Comparison of ENCODE assay signal across 10 mouse cellular contexts in the genomic region with DNA sequence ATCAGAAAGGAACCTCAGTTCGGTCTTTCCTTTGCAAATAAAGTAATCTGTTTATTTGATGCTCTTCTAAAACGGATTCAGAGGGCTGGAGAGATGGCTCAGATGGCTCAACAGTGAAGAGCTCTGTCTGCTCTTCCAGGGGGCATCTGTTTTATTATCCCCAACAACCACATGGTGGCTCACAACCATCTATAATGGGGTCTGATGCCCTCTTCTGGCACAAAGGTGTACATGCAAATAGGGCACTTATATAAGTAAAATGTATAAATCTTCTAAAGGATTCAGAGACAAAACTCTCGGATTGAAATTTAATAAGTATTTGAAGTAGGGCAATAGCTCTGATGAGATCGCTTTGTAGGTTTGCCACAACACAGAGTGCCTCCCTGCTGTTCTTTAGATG. TPM values are rescaled to one million over a fixed set of nuclear protein-coding genes. Genes with fewer than 3 reads are reported as not detected.
A peak's percentile ranks its signal among the peaks of the same experiment; 100 is the strongest.
DNase-seq lines count a peak whose midpoint lies in the region; ATAC-seq and TF ChIP-seq lines count a peak whose summit lies in the region.
"Had no signal": no experiment of that assay in that cellular context is flagged by ENCODE, and none has a peak within 500 bp of the region (broad histone marks: within the 10 kb centered on the region; RNA-seq: fewer than 3 reads in every experiment).

No protein-coding gene starts in this region.

- peak overlapping the region; percentile 76 for H3K27ac ChIP-seq in left cerebral cortex, adult 2 months
- H3K27ac ChIP-seq: limb, embryonic 12.5 days had no signal

- intact Hi-C loops in left cerebral cortex, adult 2 months (cut with DNase I): loop anchor here (5.0 kb wide), 1 partner anchor 36 kb away; no protein-coding TSS in a partner anchor

- ATAC-seq in megakaryocyte progenitor cell, adult 5-6 weeks (replicated peaks; ENCODE audit: poor library complexity): peak; percentile 39

- H3K4me3 ChIP-seq in left cerebral cortex, adult 2 months: no peak overlapping the region
- H3K4me3 ChIP-seq: erythroblast, embryonic 14.5 days; limb, embryonic 12.5 days had no signal

- peak; percentile 68 for TF ChIP-seq CTCF in left cerebral cortex, adult 2 months (IDR thresholded peaks at IDR 0.05)

- DNase-seq in adrenal gland, postnatal 14 days: peak; percentile 45
- DNase-seq in adrenal gland, postnatal 36 days: no peak
- no peak for DNase-seq in left cerebral cortex, adult 2 months (ENCODE audit: extremely low spot score in 1 of 2, low spot score in 2 of 2)
- DNase-seq in left cerebral cortex, adult 8-10 months (ENCODE audit: low spot score in 2 of 2): no peak
- DNase-seq in T-cell, adult 2 months (ENCODE audit: low spot score): peak; percentile 66
- no peak for DNase-seq in adrenal gland, postnatal 4 days (ENCODE audit: low spot score in 2 of 2)
- no peak for DNase-seq in gastrocnemius, adult 8-10 months (ENCODE audit: low spot score in 2 of 2)

RNA-seq across cellular contexts. Expression of a gene that starts 2.2 kb away (rescaled TPM):
- 3.1 and 5.1 TPM in 2 replicates for total RNA-seq in adrenal gland, postnatal 14 days (2021)
- total RNA-seq in adrenal gland, postnatal 36 days (2021): 1 to 10 TPM in 1 of 2 experiments, under 1 TPM in 1; 0.96 to 4.4 TPM
- total RNA-seq in left cerebral cortex, adult 2 months (2021): 1 to 10 TPM; 6.2 to 7.1 TPM
- total RNA-seq in left cerebral cortex, adult 8-10 months (2022): 10 to 100 TPM in 3 of 4 experiments, 1 to 10 TPM in 1; 10.0 to 12.8 (median 12.4) TPM
- total RNA-seq in megakaryocyte progenitor cell, adult 5-6 weeks (2015): 0.96 TPM in 1 of 2 replicates, not detected in the other
- total RNA-seq in megakaryocyte progenitor cell, adult 5-6 weeks (2017): 0.33 and 0.71 TPM in 2 replicates
- total RNA-seq in adrenal gland, postnatal 4 days (2021): 1 to 10 TPM; 6.2 to 6.8 TPM
- total RNA-seq in gastrocnemius, adult 8-10 months (2022): not detected

RNA-seq across cellular contexts. Expression of a gene that starts 11.5 kb away (rescaled TPM):
- total RNA-seq in adrenal gland, postnatal 14 days (2021): 0.11 TPM in 2 replicates
- under 1 TPM; 0.23 TPM for total RNA-seq in adrenal gland, postnatal 36 days (2021)
- 1 to 10 TPM; 3.0 to 3.1 TPM for total RNA-seq in left cerebral cortex, adult 2 months (2021)
- total RNA-seq in left cerebral cortex, adult 8-10 months (2022): 1 to 10 TPM; 4.3 to 4.9 (median 4.6) TPM
- 0.15 and 0.49 TPM in 2 replicates for total RNA-seq in megakaryocyte progenitor cell, adult 5-6 weeks (2015)
- total RNA-seq in megakaryocyte progenitor cell, adult 5-6 weeks (2017): 0.37 and 0.84 TPM in 2 replicates
- total RNA-seq in adrenal gland, postnatal 4 days (2021): under 1 TPM; 0.34 to 0.59 TPM
- not detected for total RNA-seq in gastrocnemius, adult 8-10 months (2022)

RNA-seq across cellular contexts. Expression of a gene that starts 13.0 kb away (rescaled TPM):
- total RNA-seq in adrenal gland, postnatal 14 days (2021): 140 and 148 TPM in 2 replicates
- 100 to 1,000 TPM; 133 to 155 TPM for total RNA-seq in adrenal gland, postnatal 36 days (2021)
- 100 to 1,000 TPM; 186 to 191 TPM for total RNA-seq in left cerebral cortex, adult 2 months (2021)
- 100 to 1,000 TPM; 107 to 204 (median 164) TPM for total RNA-seq in left cerebral cortex, adult 8-10 months (2022)
- total RNA-seq in megakaryocyte progenitor cell, adult 5-6 weeks (2015): 50.2 and 52.3 TPM in 2 replicates
- 35.5 and 52.3 TPM in 2 replicates for total RNA-seq in megakaryocyte progenitor cell, adult 5-6 weeks (2017)
- total RNA-seq in adrenal gland, postnatal 4 days (2021): 100 to 1,000 TPM; 120 to 125 TPM
- 100 to 1,000 TPM in 2 of 4 experiments, 10 to 100 TPM in 2; 46.7 to 104 (median 77.5) TPM for total RNA-seq in gastrocnemius, adult 8-10 months (2022)

RNA-seq across cellular contexts. Expression of a gene that starts 13.0 kb away (rescaled TPM):
- 62.1 and 62.8 TPM in 2 replicates for total RNA-seq in adrenal gland, postnatal 14 days (2021)
- 10 to 100 TPM; 79.5 to 79.9 TPM for total RNA-seq in adrenal gland, postnatal 36 days (2021)
- 10 to 100 TPM; 43.3 to 44.3 TPM for total RNA-seq in left cerebral cortex, adult 2 months (2021)
- 10 to 100 TPM; 35.8 to 48.8 (median 43.5) TPM for total RNA-seq in left cerebral cortex, adult 8-10 months (2022)
- total RNA-seq in megakaryocyte progenitor cell, adult 5-6 weeks (2015): 7.6 and 9.8 TPM in 2 replicates
- 31.7 and 34.1 TPM in 2 replicates for total RNA-seq in megakaryocyte progenitor cell, adult 5-6 weeks (2017)
- 10 to 100 TPM; 62.0 to 68.3 TPM for total RNA-seq in adrenal gland, postnatal 4 days (2021)
- total RNA-seq in gastrocnemius, adult 8-10 months (2022): 10 to 100 TPM; 25.6 to 30.3 (median 29.0) TPM

RNA-seq across cellular contexts. Expression of a gene that starts 29.5 kb away (rescaled TPM):
- 33.7 and 36.1 TPM in 2 replicates for total RNA-seq in adrenal gland, postnatal 14 days (2021)
- total RNA-seq in adrenal gland, postnatal 36 days (2021): 10 to 100 TPM; 29.1 to 36.9 TPM
- total RNA-seq in left cerebral cortex, adult 2 months (2021): 10 to 100 TPM; 40.4 to 40.9 TPM
- total RNA-seq in left cerebral cortex, adult 8-10 months (2022): 10 to 100 TPM; 35.0 to 39.7 (median 37.4) TPM
- total RNA-seq in megakaryocyte progenitor cell, adult 5-6 weeks (2015): 24.6 and 25.4 TPM in 2 replicates
- total RNA-seq in megakaryocyte progenitor cell, adult 5-6 weeks (2017): 11.6 and 18.6 TPM in 2 replicates
- 10 to 100 TPM; 41.2 to 43.1 TPM for total RNA-seq in adrenal gland, postnatal 4 days (2021)
- 10 to 100 TPM; 31.9 to 39.7 (median 37.3) TPM for total RNA-seq in gastrocnemius, adult 8-10 months (2022)

Comparison
In these comparisons a context has a peak if more than half of its experiments do, and no peak if none do; other contexts are left out.
1. DNase-seq: peak in adrenal gland, postnatal 14 days (single experiment) and T-cell, adult 2 months (single experiment); none in adrenal gland, postnatal 36 days (0 of 2), left cerebral cortex, adult 2 months (0 of 2), left cerebral cortex, adult 8-10 months (0 of 2), adrenal gland, postnatal 4 days (0 of 2) and gastrocnemius, adult 8-10 months (0 of 2).